In genomic region chr7:112426811-112427210, GRCm38 (mm10) we compare ENCODE assay signal across 13 mouse cellular contexts. TPM values are rescaled to one million over a fixed set of nuclear protein-coding genes. Genes with fewer than 3 reads are reported as not detected.
DNase-seq lines count a peak whose midpoint lies in the region; ATAC-seq and TF ChIP-seq lines count a peak whose summit lies in the region.
"Had no signal": no experiment of that assay in that cellular context is flagged by ENCODE, and none has a peak within 500 bp of the region (broad histone marks: within the 10 kb centered on the region; RNA-seq: fewer than 3 reads in every experiment).

No protein-coding gene starts in this region.

- no peak for TF ChIP-seq CTCF in intestine, postnatal 0 days (IDR thresholded peaks at IDR 0.05; ENCODE audit: low read depth)

- H3K4me2 ChIP-seq in hindbrain, embryonic 12.5 days (replicated peaks), result peak overlapping the region; percentile 87; the same call in 1 of the 2 replicates
- H3K4me2 ChIP-seq in hindbrain, embryonic 11.5 days (replicated peaks; ENCODE audit: low read depth, low read length), result no peak overlapping the region
- H3K4me2 ChIP-seq in intestine, postnatal 0 days (replicated peaks; ENCODE audit: low read depth), result peak overlapping the region; percentile 93

- H3K4me3 ChIP-seq in hindbrain, embryonic 12.5 days, result no peak overlapping the region
- H3K4me3 ChIP-seq in hindbrain, embryonic 11.5 days (ENCODE audit: low read depth, low read length), result no peak overlapping the region
- no peak overlapping the region for H3K4me3 ChIP-seq in intestine, postnatal 0 days (ENCODE audit: low read depth, low read length)

- no peaks in the 10 kb centered on the region for H3K27me3 ChIP-seq in hindbrain, embryonic 12.5 days
- H3K27me3 ChIP-seq in hindbrain, embryonic 11.5 days (ENCODE audit: control insufficient read depth, insufficient read depth, low read length), result no peaks in the 10 kb centered on the region
- H3K27me3 ChIP-seq in intestine, postnatal 0 days (replicated peaks; ENCODE audit: control insufficient read depth, insufficient read depth, low read length), result no peaks in the 10 kb centered on the region

- 66% methylated on average over 5 of the region's 5 CpGs for WGBS in hindbrain, embryonic 12.5 days
- 55% methylated on average over 5 of the region's 5 CpGs for WGBS in hindbrain, embryonic 11.5 days
- 48% methylated on average over 5 of the region's 5 CpGs for WGBS in intestine, postnatal 0 days

- ATAC-seq in hindbrain, embryonic 12.5 days (ENCODE audit: low FRiP score), result no peak
- ATAC-seq in hindbrain, embryonic 11.5 days (ENCODE audit: low FRiP score), result no peak
- ATAC-seq in intestine, postnatal 0 days, result no peak

- no peak overlapping the region for H3K9ac ChIP-seq in hindbrain, embryonic 12.5 days
- H3K9ac ChIP-seq in hindbrain, embryonic 11.5 days (ENCODE audit: low read depth, low read length), result no peak overlapping the region
- no peak overlapping the region for H3K9ac ChIP-seq in intestine, postnatal 0 days (ENCODE audit: low read depth, low read length)
- H3K9ac ChIP-seq: liver, embryonic 14.5 days had no signal

- H3K9me3 ChIP-seq in hindbrain, embryonic 12.5 days (replicated peaks), result peaks cover 3% of the 10 kb centered on the region; the same call in 1 of the 2 replicates
- H3K9me3 ChIP-seq in hindbrain, embryonic 11.5 days (ENCODE audit: control insufficient read depth, low read length), result no peaks in the 10 kb centered on the region
- H3K9me3 ChIP-seq in intestine, postnatal 0 days (ENCODE audit: control insufficient read depth), result no peaks in the 10 kb centered on the region

- H3K36me3 ChIP-seq in hindbrain, embryonic 12.5 days, result 0 out of 2 replicates have a peak, but pooled peaks cover 3% of the 10 kb centered on the region
- no peaks in the 10 kb centered on the region for H3K36me3 ChIP-seq in hindbrain, embryonic 11.5 days (ENCODE audit: control insufficient read depth, insufficient read depth, low read length)
- H3K36me3 ChIP-seq in intestine, postnatal 0 days (ENCODE audit: control insufficient read depth, insufficient read depth), result no peaks in the 10 kb centered on the region

- DNase-seq in hindbrain, embryonic 11.5 days (ENCODE audit: low spot score), result no peak
- DNase-seq in urinary bladder, postnatal 14 days (ENCODE audit: low spot score), result peak; percentile 25
- DNase-seq in urinary bladder, adult 18-20 months (ENCODE audit: low spot score in 2 of 2), result no peak
- no peak for DNase-seq in cerebellum, postnatal 36 days
- no peak for DNase-seq in left cerebral cortex, adult 8-10 months (ENCODE audit: low spot score in 2 of 2)
- DNase-seq in gastrocnemius, postnatal 10 days, result no peak
- DNase-seq: adrenal gland, postnatal 14 days; thymus, adult 2 months had no signal

- 0 out of 2 replicates have a peak, but pooled peaks cover 7% of the 10 kb centered on the region for H3K4me1 ChIP-seq in hindbrain, embryonic 12.5 days
- H3K4me1 ChIP-seq in hindbrain, embryonic 11.5 days (replicated peaks; ENCODE audit: control insufficient read depth, insufficient read depth, low read length), result 0 out of 2 replicates have a peak, but pooled peaks cover 2% of the 10 kb centered on the region
- H3K4me1 ChIP-seq in intestine, postnatal 0 days (replicated peaks; ENCODE audit: control insufficient read depth, insufficient read depth, low read length), result no peaks in the 10 kb centered on the region

- H3K27ac ChIP-seq in hindbrain, embryonic 12.5 days, result no peak overlapping the region
- H3K27ac ChIP-seq in hindbrain, embryonic 11.5 days (ENCODE audit: low read depth, low read length), result no peak overlapping the region
- H3K27ac ChIP-seq in intestine, postnatal 0 days (ENCODE audit: low read depth, low read length), result 0 out of 2 replicates have a peak overlapping the region, but pooled peaks have one; percentile 94
- H3K27ac ChIP-seq: liver, embryonic 14.5 days had no signal

RNA-seq across cellular contexts. Expression of gene Parva, which starts 0.5 kb away (rescaled TPM):
- polyA plus RNA-seq in hindbrain, embryonic 12.5 days (2016; fragmentation: Nextera tagmentation; extraction: Ambion mirVana), result 66.2 and 74.8 TPM in 2 replicates
- polyA plus RNA-seq in hindbrain, embryonic 11.5 days (2014; fragmentation: Nextera tagmentation; extraction: Ambion mirVana), result 47.2 TPM in 2 replicates
- polyA plus RNA-seq in intestine, postnatal 0 days (2015; fragmentation: Nextera tagmentation; extraction: Ambion mirVana), result 37.4 and 40.1 TPM in 2 replicates
- total RNA-seq in left cerebral cortex, adult 8-10 months (2022), result 10 to 100 TPM; 46.7 to 58.2 (median 53.1) TPM
- 10 to 100 TPM; 49.1 to 53.7 TPM for total RNA-seq in gastrocnemius, postnatal 10 days (2021)
- total RNA-seq: common myeloid progenitor, adult 5-6 weeks; hematopoietic stem cell, adult 5-6 weeks had no signal
